Mouse (Mus musculus): ENCODE data around the gene Ackr1. TPM values are rescaled to one million over a fixed set of nuclear protein-coding genes. Genes with fewer than 3 reads are reported as not detected.

The Ackr1 gene
- polyA plus RNA-seq, 1 experiment from 2014 or later = 0.85 TPM

DNA sequence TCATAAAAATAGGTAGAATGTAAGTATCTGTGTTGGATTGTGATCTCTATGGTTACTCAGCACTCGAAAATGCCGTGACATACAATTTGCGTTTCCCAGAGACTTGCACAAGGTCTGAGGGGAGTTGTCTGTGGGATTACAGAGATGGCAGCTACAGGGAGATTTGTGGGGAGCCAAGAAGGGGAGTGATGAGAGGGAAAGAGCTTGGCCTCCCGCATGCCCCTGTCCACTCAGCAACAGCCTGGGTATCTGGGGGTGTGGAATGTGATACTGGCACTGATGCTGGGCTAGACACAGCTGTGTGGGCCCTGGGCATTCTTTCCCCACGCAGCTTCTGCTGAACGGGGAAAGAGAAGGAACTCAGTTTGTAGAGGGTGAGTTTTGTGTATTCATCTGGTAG lies 36.9 kb upstream of the Ackr1 start:
- no peaks in the 10 kb centered on the region for H3K27me3 ChIP-seq (ENCODE audit: control insufficient read depth, insufficient read depth, low read length)
- TF ChIP-seq EP300 (optimal IDR thresholded peaks at IDR 0.05) = no peak
- no peak for TF ChIP-seq CTCF (IDR thresholded peaks at IDR 0.05; ENCODE audit: low read depth)
- DNase-seq (ENCODE audit: low spot score) = no peak
- ATAC-seq (ENCODE audit: low FRiP score, low TSS enrichment) = no peak
- H3K4me3 ChIP-seq (ENCODE audit: low read depth, low read length) = no peak overlapping the region
- H3K4me2 ChIP-seq (replicated peaks; ENCODE audit: low read depth) = no peak overlapping the region
- H3K9me3 ChIP-seq (ENCODE audit: control insufficient read depth, low read length) = no peaks in the 10 kb centered on the region
- 72% methylated on average over 6 of the region's 6 CpGs for WGBS
- no peaks in the 10 kb centered on the region for H3K36me3 ChIP-seq (ENCODE audit: control insufficient read depth, insufficient read depth, low read length)
- H3K27ac ChIP-seq (replicated peaks) = no peak overlapping the region
- H3K4me1 ChIP-seq (replicated peaks; ENCODE audit: control insufficient read depth, insufficient read depth) = no peaks in the 10 kb centered on the region
- no peak overlapping the region for H3K9ac ChIP-seq (ENCODE audit: low read length)

DNA sequence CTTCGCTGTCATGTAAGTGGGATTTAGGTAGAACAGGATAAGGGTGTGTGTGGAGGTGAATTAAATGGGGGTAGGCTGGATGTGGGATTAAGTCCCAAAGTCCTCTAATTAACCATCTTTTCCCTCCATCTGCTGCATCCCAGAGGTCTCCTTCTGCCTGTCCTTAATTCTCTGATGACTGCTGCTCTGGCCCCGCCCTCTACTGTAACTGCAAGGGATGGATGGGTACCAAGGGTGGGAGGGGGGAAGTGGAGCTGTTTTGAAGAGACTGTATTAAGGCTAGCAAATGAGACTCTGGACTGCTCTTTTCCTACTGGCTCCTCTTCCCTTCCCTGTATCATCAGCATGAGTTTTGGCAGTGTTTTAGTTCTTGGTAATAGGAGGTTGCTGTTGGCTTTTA lies 36.1 kb upstream of the Ackr1 start:
- DNase-seq (ENCODE audit: low spot score) (no peak), ATAC-seq (ENCODE audit: low FRiP score, low TSS enrichment) (no peak)
- H3K4me3 ChIP-seq (ENCODE audit: low read depth, low read length) = no peak overlapping the region
- WGBS = 87% methylated on average over 2 of the region's 2 CpGs
- H3K9me3 ChIP-seq (ENCODE audit: control insufficient read depth, low read length) = no peaks in the 10 kb centered on the region
- TF ChIP-seq CTCF (IDR thresholded peaks at IDR 0.05; ENCODE audit: low read depth) (no peak), EP300 (optimal IDR thresholded peaks at IDR 0.05) (no peak)
- no peaks in the 10 kb centered on the region for H3K4me1 ChIP-seq (replicated peaks; ENCODE audit: control insufficient read depth, insufficient read depth)
- no peaks in the 10 kb centered on the region for H3K36me3 ChIP-seq (ENCODE audit: control insufficient read depth, insufficient read depth, low read length)
- no peak overlapping the region for H3K27ac ChIP-seq (replicated peaks)
- no peaks in the 10 kb centered on the region for H3K27me3 ChIP-seq (ENCODE audit: control insufficient read depth, insufficient read depth, low read length)
- H3K9ac ChIP-seq (ENCODE audit: low read length) = no peak overlapping the region
- H3K4me2 ChIP-seq (replicated peaks; ENCODE audit: low read depth) = no peak overlapping the region

DNA sequence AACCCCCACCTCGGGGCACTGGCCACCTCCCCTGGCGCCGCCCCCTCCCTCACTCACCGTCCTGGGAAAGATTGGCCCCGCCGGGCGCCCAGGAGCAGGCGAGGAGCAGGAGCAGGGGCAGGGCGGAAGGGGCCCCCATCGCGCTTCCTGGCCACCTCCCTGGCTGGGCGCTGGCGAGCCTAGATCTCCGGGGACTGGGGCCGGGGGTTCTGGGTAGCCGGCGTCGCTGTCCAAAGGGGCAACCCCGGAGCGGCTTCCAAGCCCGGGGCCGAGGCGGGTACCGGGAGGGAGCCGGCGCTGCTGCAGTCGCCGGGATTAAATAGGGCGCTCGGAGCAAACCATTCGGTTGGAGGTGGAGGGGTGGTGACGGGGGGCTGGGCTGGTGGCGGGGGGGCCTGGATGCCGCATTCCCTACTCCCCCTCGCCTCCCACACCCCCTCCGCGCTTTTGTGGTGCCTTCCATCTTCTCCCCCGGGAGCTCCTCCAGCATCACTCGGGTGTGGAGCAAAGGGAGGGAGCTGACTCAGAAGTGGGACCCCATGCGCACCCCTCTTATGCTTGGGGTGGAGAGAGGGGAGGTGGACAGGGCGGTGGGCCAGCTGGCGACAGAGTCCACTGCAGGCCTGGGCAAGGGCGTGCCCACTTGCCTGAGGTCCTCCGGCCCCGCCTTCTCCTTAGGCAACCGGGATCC lies 34.0 kb upstream of the Ackr1 start, which contains the start of gene Cadm3:
TSS of gene Cadm3 (minus strand) at position 340 of the 691 bp plus-strand sequence.
- H3K4me3 ChIP-seq (ENCODE audit: low read depth, low read length) = peak within 1 kb of the TSS; percentile 48
- no peak for TF ChIP-seq EP300 (optimal IDR thresholded peaks at IDR 0.05)
- TF ChIP-seq CTCF (IDR thresholded peaks at IDR 0.05; ENCODE audit: low read depth) = no peak
- H3K9me3 ChIP-seq (ENCODE audit: control insufficient read depth, low read length) = no peaks in the 10 kb centered on the region
- H3K9ac ChIP-seq (ENCODE audit: low read length) = peak within 1 kb of the TSS; percentile 31; the same call in 1 of the 2 replicates
- DNase-seq (ENCODE audit: low spot score) = peak; percentile 22
- no peak within 1 kb of the TSS for H3K27ac ChIP-seq (replicated peaks)
- H3K27me3 ChIP-seq (ENCODE audit: control insufficient read depth, insufficient read depth, low read length) = no peaks in the 10 kb centered on the region
- WGBS = under 1% methylated on average over 22 of the region's 46 CpGs
- H3K4me1 ChIP-seq (replicated peaks; ENCODE audit: control insufficient read depth, insufficient read depth) = no peaks in the 10 kb centered on the region
- no peaks in the 10 kb centered on the region for H3K36me3 ChIP-seq (ENCODE audit: control insufficient read depth, insufficient read depth, low read length)
- peak within 1 kb of the TSS; percentile 70 for H3K4me2 ChIP-seq (replicated peaks; ENCODE audit: low read depth)
- peak; percentile 60; the same call in 1 of the 2 replicates for ATAC-seq (ENCODE audit: low FRiP score, low TSS enrichment)

DNA sequence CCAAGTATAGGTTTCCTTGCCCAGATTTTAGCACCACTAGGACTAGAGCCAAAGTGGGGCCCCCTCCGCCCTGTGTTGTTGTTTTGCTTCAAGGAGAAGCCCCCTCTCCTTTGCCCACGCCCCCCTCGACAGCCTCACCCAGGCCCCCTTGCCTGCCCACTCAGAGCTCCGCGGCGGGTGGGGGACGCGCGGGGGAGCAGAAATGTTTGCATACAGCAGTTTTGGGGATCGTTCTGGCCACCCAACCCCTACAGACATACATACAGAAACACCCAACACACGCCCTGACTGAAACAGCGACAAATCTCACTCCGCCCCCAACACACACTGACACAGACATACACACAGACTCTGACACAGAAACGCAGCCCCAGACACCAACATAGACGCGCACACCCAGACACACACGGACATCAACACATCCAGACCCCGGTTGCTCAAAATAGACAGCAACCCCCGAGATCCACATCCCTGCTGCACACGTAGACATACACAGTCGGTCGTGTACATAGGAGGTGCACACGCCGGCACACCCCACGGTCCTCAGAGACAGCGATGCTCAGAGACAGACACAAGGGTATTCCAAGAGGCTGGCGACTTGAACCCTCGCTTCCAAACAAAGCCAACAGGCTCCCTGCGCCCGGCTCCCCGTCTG lies 33.3 kb upstream of the Ackr1 start:
- Histone ChIP-seq H3K4me2 (replicated peaks; ENCODE audit: low read depth) (peak overlapping the region; percentile 70), H3K27me3 (ENCODE audit: control insufficient read depth, insufficient read depth, low read length) (no peaks in the 10 kb centered on the region), H3K9ac (ENCODE audit: low read length) (peak overlapping the region; percentile 31; the same call in 1 of the 2 replicates), H3K4me1 (replicated peaks; ENCODE audit: control insufficient read depth, insufficient read depth) (no peaks in the 10 kb centered on the region), H3K4me3 (ENCODE audit: low read depth, low read length) (peak overlapping the region; percentile 48), H3K9me3 (ENCODE audit: control insufficient read depth, low read length) (no peaks in the 10 kb centered on the region), H3K27ac (replicated peaks) (no peak overlapping the region), H3K36me3 (ENCODE audit: control insufficient read depth, insufficient read depth, low read length) (no peaks in the 10 kb centered on the region)
- TF ChIP-seq EP300 (optimal IDR thresholded peaks at IDR 0.05) = no peak
- TF ChIP-seq CTCF (IDR thresholded peaks at IDR 0.05; ENCODE audit: low read depth) = no peak
- under 1% methylated on average over 30 of the region's 31 CpGs for WGBS
- ATAC-seq (ENCODE audit: low FRiP score, low TSS enrichment) = peak; percentile 25; the same call in 1 of the 2 replicates
- DNase-seq (ENCODE audit: low spot score) = no peak

DNA sequence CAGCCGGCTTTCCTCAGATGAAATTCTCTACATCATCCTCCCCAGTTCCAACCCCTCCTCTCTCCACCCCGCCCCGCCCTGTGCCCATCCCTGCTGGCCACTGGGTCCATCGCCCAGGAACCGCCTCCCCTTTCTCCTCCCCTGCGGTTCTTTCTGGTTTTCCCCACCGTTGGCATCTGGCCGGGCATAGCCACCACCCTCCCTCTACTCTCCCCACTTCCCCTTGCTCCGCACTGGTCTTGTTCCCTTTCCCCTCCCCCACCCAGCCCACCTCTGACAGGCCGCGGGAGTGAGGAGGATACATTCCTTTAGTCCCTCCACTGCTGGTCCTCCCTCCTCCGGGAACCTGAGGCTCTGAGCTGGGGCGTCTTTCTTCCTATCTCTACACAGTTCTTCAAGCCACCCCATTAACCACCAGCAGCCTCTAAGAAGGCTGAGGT lies 32.4 kb upstream of the Ackr1 start:
- Histone ChIP-seq H3K36me3 (ENCODE audit: control insufficient read depth, insufficient read depth, low read length) (no peaks in the 10 kb centered on the region), H3K27ac (replicated peaks) (no peak overlapping the region), H3K4me2 (replicated peaks; ENCODE audit: low read depth) (peak overlapping the region; percentile 70; the same call in 1 of the 2 replicates), H3K4me1 (replicated peaks; ENCODE audit: control insufficient read depth, insufficient read depth) (no peaks in the 10 kb centered on the region), H3K27me3 (ENCODE audit: control insufficient read depth, insufficient read depth, low read length) (no peaks in the 10 kb centered on the region), H3K9me3 (ENCODE audit: control insufficient read depth, low read length) (no peaks in the 10 kb centered on the region), H3K9ac (ENCODE audit: low read length) (no peak overlapping the region), H3K4me3 (ENCODE audit: low read depth, low read length) (0 out of 2 replicates have a peak overlapping the region, but pooled peaks have one; percentile 48)
- ATAC-seq (ENCODE audit: low FRiP score, low TSS enrichment) (0 out of 2 replicates have a peak, but pooled peaks have one; percentile 43), DNase-seq (ENCODE audit: low spot score) (no peak)
- TF ChIP-seq CTCF (IDR thresholded peaks at IDR 0.05; ENCODE audit: low read depth) (no peak), EP300 (optimal IDR thresholded peaks at IDR 0.05) (no peak)
- 4% methylated on average over 12 of the region's 13 CpGs for WGBS
